Mouse (Mus musculus) heart, embryonic 12.5 days (tissue): ENCODE results near the gene Copg1. TPM values are rescaled to one million over a fixed set of nuclear protein-coding genes. Genes with fewer than 3 reads are reported as not detected.

ENCODE experiments used
- ATAC-seq: fragments of 200-750 bp; cut with Nextera tagmentation; 2 replicates; pipeline ENCODE4 v1.8.0; 2017; ENCODE audit warnings: moderate TSS enrichment, moderate library complexity; ENCODE audit not compliant: insufficient number of reproducible peaks, low FRiP score
- H3K27ac ChIP-seq: fragments of 300-500 bp; sonication (generic); 2 replicates; pipeline ENCODE4 v1.5.1; 2016; ENCODE audit warnings: mild to moderate bottlenecking, moderate library complexity; ENCODE audit not compliant: poor library complexity, severe bottlenecking
- H3K27me3 ChIP-seq: fragments of 300-500 bp; sonication (generic); replicated peaks from 2 replicates; pipeline ENCODE4 v1.6.1; 2016; ENCODE audit warnings: mild to moderate bottlenecking, moderate library complexity
- H3K36me3 ChIP-seq: fragments of 300-500 bp; sonication (generic); 2 replicates; pipeline ENCODE4 v1.6.1; 2016; ENCODE audit warnings: mild to moderate bottlenecking, moderate library complexity
- H3K4me1 ChIP-seq: fragments of 300-500 bp; sonication (generic); replicated peaks from 2 replicates; pipeline ENCODE4 v1.6.1; 2016; ENCODE audit warnings: mild to moderate bottlenecking
- H3K4me2 ChIP-seq: fragments of 300-500 bp; sonication (generic); 2 replicates; pipeline ENCODE4 v1.6.1; 2016; ENCODE audit warnings: mild to moderate bottlenecking, moderate library complexity
- H3K4me3 ChIP-seq: fragments of 300-500 bp; sonication (generic); 2 replicates; pipeline ENCODE4 v1.5.1; 2016; ENCODE audit warnings: mild to moderate bottlenecking
- H3K9ac ChIP-seq: fragments of 300-500 bp; sonication (generic); 2 replicates; pipeline ENCODE4 v1.6.1; 2016; ENCODE audit warnings: mild to moderate bottlenecking, moderate library complexity
- H3K9me3 ChIP-seq: fragments of 300-500 bp; sonication (generic); replicated peaks from 2 replicates; pipeline ENCODE4 v1.6.1; 2016; ENCODE audit warnings: mild to moderate bottlenecking, moderate library complexity
- WGBS: fragments of 180-500 bp; shearing (Covaris S2); methylation state at CpG from one replicate; pipeline ENCODE4 v1.1.7; 2016; 5-methylcytosine and 5-hydroxymethylcytosine counted together
- polyA plus RNA-seq: library from polyadenylated mRNA; unstranded; fragments of >200 nt; fragmentation: Nextera tagmentation; extraction: Ambion mirVana; gene quantifications from 2 replicates; pipeline ENCODE4 v1.2.1, GENCODE M21; 2016

Copg1 gene
- polyA plus RNA-seq, 1 experiment from 2014 or later, result 144 TPM

DNA sequence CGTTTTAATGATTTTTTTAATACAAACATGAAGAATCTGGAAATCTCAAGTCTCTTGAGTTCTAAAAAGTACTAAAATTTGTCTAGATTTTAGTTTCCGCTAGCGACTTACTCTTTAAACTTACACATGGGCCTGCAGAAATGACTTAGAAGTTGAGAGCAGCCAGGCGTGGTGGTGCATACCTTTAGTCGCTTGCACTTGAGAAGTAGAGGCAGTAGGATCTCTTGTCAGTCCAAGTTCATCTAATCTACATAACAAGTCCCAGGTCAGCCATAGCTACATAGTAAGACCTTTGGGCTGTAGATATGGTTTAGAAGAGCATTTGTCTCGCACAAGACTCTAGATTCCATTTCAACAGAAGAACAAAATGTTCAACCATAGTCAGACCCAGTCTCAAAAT lies 35.7 kb upstream of the Copg1 start:
- no peak overlapping the region for H3K27ac ChIP-seq
- no peaks in the 10 kb centered on the region for H3K9me3 ChIP-seq
- no peak overlapping the region for H3K9ac ChIP-seq
- H3K36me3 ChIP-seq, result peaks cover 8% of the 10 kb centered on the region
- H3K27me3 ChIP-seq, result peaks cover 3% of the 10 kb centered on the region; the same call in 1 of the 2 replicates
- 72% methylated on average over 6 of the region's 6 CpGs for WGBS
- no peak overlapping the region for H3K4me2 ChIP-seq
- no peak overlapping the region for H3K4me3 ChIP-seq
- ATAC-seq, result no peak
- H3K4me1 ChIP-seq, result peaks cover 14% of the 10 kb centered on the region

DNA sequence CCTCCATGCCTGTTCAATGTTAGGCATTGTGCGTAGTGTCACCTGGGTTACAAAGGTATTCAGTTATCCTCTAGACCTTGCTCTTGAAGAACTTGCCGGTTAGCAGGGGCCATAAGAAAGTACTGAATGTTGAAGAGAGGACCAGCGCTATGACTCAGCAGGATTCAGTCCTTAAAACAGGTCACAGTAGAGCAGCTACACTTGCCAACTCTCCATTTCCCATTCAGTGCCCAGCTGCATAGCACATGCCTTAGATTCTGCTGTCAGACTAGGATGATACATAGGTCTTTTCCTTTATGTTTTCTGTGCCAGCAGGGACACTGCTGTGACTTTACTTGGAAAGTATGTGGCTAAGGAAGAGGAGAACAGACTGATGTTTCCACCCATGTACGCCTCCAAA lies 34.2 kb upstream of the Copg1 start:
- ATAC-seq, result no peak
- Histone ChIP-seq H3K4me2 (no peak overlapping the region), H3K27ac (no peak overlapping the region), H3K4me3 (no peak overlapping the region), H3K9ac (no peak overlapping the region), H3K9me3 (no peaks in the 10 kb centered on the region), H3K36me3 (peaks cover 4% of the 10 kb centered on the region), H3K27me3 (peaks cover 5% of the 10 kb centered on the region; the same call in 1 of the 2 replicates), H3K4me1 (peaks cover 5% of the 10 kb centered on the region)
- 78% methylated on average over 4 of the region's 4 CpGs for WGBS

DNA sequence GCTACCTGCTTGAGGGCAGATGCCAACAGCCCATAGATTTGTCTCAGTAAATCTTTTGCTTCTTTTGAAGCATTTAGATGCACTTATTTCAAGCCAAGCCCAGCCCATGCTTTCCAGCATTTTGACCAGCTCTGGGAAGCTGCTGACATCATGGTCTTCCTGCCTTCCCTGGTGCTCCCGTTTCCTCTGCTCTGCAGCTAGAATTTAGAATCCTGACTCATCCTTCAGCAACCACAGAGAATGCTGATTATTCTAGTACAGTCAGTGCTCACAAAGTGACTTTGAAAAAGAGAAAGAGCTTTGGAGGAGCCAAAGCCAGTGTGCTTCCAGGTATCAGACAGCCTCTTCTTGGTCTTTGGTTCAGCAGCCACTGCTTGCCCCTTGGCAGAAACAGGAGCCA lies 30.5 kb upstream of the Copg1 start:
- ATAC-seq, result no peak
- WGBS, result 31% methylated on average over 1 of the region's 1 CpGs
- Histone ChIP-seq H3K4me1 (no peaks in the 10 kb centered on the region), H3K27ac (no peak overlapping the region), H3K9ac (no peak overlapping the region), H3K36me3 (no peaks in the 10 kb centered on the region), H3K4me3 (no peak overlapping the region), H3K9me3 (no peaks in the 10 kb centered on the region), H3K27me3 (peaks cover 5% of the 10 kb centered on the region; the same call in 1 of the 2 replicates), H3K4me2 (no peak overlapping the region)

DNA sequence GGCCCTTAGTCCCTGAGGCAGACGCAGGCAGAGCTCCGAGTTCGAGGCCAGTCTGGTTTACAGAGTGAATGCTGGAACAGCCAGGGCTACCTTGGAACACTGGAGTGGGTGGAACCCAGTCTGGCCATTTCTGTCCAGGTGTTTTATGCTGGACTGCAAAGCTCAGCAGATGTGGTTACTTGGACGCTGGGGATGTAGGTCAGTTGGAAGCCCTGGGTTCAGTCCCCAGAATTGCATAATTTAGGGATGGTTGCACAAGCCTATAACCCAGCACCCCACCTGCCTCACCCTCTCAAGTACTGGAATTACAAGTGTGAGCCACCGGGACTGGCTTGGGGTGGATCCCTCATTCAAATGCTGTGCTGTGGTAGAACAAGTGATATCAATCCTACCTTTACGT lies 21.4 kb upstream of the Copg1 start:
- no peak for ATAC-seq
- no peak overlapping the region for H3K27ac ChIP-seq
- 79% methylated on average over 6 of the region's 6 CpGs for WGBS
- H3K27me3 ChIP-seq, result no peaks in the 10 kb centered on the region
- H3K9me3 ChIP-seq, result no peaks in the 10 kb centered on the region
- no peaks in the 10 kb centered on the region for H3K36me3 ChIP-seq
- H3K4me2 ChIP-seq, result no peak overlapping the region
- H3K4me1 ChIP-seq, result peaks cover 6% of the 10 kb centered on the region; the same call in 1 of the 2 replicates
- no peak overlapping the region for H3K9ac ChIP-seq
- H3K4me3 ChIP-seq, result no peak overlapping the region

DNA sequence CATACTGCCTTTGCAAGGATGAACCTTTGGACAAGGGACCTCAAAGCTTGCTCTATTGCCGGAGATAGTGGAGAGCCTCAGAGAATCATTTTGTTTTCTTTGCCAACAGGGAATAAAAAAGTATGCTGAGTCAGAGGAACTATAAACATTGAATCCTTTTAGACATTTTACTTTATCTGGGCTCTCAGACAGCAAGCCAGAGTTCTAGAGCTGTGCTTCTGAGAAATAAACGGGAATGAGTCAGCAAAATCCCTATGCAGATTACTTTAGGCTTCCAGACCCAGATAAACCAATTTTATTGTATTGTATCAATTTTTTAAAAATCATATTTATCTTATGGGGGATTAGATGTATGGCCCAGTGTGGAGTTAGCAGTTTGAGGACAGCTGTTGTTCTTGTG lies 20.4 kb upstream of the Copg1 start:
- H3K9ac ChIP-seq, result no peak overlapping the region
- 59% methylated on average over 2 of the region's 2 CpGs for WGBS
- ATAC-seq, result no peak
- no peaks in the 10 kb centered on the region for H3K36me3 ChIP-seq
- no peak overlapping the region for H3K27ac ChIP-seq
- H3K4me2 ChIP-seq, result no peak overlapping the region
- no peak overlapping the region for H3K4me3 ChIP-seq
- peaks cover 6% of the 10 kb centered on the region; the same call in 1 of the 2 replicates for H3K4me1 ChIP-seq
- no peaks in the 10 kb centered on the region for H3K27me3 ChIP-seq
- no peaks in the 10 kb centered on the region for H3K9me3 ChIP-seq

DNA sequence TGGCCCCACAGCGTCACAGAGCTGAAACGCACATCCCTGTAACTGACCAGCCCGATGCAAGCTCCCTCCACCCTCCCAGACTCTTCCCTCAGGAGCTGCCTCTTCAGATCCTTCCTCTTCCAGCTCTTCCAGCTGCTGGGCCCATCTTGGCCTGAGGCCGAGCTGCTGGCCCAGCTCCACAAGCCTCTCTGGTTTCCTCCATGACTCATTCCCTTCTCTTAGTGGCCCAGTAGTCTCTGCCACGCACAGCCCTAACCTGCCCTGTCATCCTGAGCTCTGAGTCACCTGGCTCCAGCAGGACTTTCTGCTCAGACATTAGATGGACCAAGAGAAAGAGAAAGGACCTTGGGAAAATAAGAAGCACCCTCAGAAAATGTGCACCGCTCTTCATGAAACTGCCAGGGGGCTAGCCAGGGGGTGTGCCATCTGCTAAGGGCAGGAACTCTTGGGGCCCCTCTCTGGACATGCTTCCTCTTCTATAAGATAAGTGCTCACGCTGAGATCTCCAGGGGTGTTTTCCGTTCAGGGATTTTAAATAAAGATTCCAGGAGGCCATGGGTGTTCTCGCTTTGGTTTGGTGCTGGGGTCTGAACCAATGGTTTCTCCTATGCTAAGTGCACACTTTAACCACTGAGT lies 18.6 kb upstream of the Copg1 start:
- Histone ChIP-seq H3K27ac (peak overlapping the region; percentile 20; the same call in 1 of the 2 replicates), H3K4me2 (0 out of 2 replicates have a peak overlapping the region, but pooled peaks have one; percentile 15), H3K4me1 (peaks cover 6% of the 10 kb centered on the region), H3K4me3 (no peak overlapping the region), H3K36me3 (no peaks in the 10 kb centered on the region), H3K9me3 (no peaks in the 10 kb centered on the region), H3K9ac (no peak overlapping the region), H3K27me3 (no peaks in the 10 kb centered on the region)
- ATAC-seq, result peak; percentile 80
- 53% methylated on average over 9 of the region's 9 CpGs for WGBS

DNA sequence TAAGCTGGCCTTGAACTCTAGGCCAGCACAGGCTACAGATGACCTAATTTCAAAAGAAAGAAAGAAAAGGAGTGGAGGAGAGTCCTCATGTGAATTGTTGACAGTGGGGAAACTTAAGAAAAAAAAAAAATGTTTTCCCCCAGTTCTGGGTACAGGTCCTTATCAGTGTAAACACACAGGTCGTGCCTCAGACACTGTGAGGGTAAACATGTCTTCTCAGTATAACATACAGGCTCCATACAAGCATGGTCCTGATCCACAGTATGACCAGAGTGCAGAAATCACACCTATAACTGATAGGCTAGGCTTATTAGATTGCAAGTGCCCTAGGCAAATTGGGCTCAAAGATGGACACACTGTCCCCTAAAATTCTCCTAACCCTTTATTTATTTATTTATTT lies 17.2 kb upstream of the Copg1 start:
- Histone ChIP-seq H3K27ac (no peak overlapping the region), H3K4me1 (peaks cover 6% of the 10 kb centered on the region), H3K4me2 (no peak overlapping the region), H3K27me3 (no peaks in the 10 kb centered on the region), H3K4me3 (no peak overlapping the region), H3K36me3 (no peaks in the 10 kb centered on the region), H3K9ac (no peak overlapping the region), H3K9me3 (no peaks in the 10 kb centered on the region)
- peak; percentile 73; the same call in 1 of the 2 replicates for ATAC-seq
- WGBS, result 52% methylated on average over 1 of the region's 1 CpGs

DNA sequence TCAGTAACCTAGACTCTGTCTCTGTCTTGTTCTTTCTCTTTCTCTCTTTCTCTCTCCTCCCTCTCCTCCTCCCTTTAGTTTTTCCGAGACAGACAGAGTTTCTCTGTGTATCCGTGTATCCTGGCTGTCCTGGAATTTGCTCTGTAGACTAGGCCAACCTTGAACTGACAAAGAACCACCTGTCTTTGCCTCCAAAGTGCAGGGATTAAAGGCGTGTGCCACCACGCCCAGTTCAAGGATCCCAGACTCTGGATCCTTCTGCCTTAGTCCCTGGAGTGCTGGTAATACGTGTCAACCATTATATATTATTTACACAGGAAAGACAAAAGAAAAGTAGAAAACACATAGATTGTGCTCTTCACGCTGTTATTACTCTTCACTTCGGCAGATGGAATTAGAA lies 16.4 kb upstream of the Copg1 start:
- WGBS, result 85% methylated on average over 7 of the region's 7 CpGs
- Histone ChIP-seq H3K9me3 (no peaks in the 10 kb centered on the region), H3K9ac (no peak overlapping the region), H3K27me3 (no peaks in the 10 kb centered on the region), H3K27ac (no peak overlapping the region), H3K4me3 (no peak overlapping the region), H3K4me1 (peaks cover 8% of the 10 kb centered on the region), H3K36me3 (no peaks in the 10 kb centered on the region), H3K4me2 (no peak overlapping the region)
- ATAC-seq, result no peak

DNA sequence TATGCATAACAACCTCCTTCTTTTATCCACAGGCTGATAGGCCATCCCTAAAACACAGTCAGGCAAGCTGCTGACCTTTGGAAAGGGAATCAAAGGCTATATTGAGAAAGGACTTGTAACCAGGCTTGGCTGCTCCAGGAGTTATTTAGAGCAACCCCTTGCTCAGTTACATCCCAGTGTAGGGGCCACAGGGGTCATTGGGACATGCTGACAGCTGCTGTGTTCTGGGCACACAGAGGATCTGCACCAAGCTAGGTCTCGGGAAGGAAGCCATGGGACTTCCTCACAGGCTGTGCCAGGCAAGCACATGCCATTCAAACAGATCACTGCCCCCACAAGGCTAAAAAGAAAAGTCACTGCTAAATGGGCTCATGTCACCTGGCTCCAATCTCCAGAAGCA lies 14.5 kb upstream of the Copg1 start:
- Histone ChIP-seq H3K27ac (no peak overlapping the region), H3K27me3 (no peaks in the 10 kb centered on the region), H3K4me1 (peaks cover 10% of the 10 kb centered on the region), H3K9ac (no peak overlapping the region), H3K9me3 (no peaks in the 10 kb centered on the region), H3K4me2 (no peak overlapping the region), H3K36me3 (no peaks in the 10 kb centered on the region), H3K4me3 (no peak overlapping the region)
- WGBS, result 16% methylated on average over 1 of the region's 1 CpGs
- ATAC-seq, result no peak

DNA sequence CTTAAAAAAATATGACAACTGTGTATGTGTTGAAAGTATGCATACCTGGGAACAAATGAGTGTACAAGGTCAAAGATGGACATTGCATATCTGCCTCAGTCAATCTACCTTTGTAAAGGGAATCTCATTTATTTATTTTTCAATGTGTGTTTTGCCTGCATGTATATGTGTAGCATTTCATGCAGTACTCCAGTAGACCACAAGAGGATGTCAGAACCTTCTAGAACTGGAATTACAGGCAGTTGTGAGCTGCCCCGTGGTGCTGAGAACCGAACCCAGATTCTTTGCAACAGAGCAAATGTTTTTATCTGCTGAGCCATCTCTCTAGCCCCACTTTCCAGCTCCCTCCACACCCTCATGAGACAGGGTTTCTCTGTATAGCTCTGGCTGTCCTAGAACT lies 13.7 kb upstream of the Copg1 start:
- no peak overlapping the region for H3K27ac ChIP-seq
- no peaks in the 10 kb centered on the region for H3K36me3 ChIP-seq
- WGBS, result 68% methylated on average over 2 of the region's 2 CpGs
- no peak for ATAC-seq
- H3K4me3 ChIP-seq, result no peak overlapping the region
- H3K4me1 ChIP-seq, result peaks cover 7% of the 10 kb centered on the region
- H3K9ac ChIP-seq, result no peak overlapping the region
- H3K9me3 ChIP-seq, result no peaks in the 10 kb centered on the region
- H3K27me3 ChIP-seq, result no peaks in the 10 kb centered on the region
- no peak overlapping the region for H3K4me2 ChIP-seq

DNA sequence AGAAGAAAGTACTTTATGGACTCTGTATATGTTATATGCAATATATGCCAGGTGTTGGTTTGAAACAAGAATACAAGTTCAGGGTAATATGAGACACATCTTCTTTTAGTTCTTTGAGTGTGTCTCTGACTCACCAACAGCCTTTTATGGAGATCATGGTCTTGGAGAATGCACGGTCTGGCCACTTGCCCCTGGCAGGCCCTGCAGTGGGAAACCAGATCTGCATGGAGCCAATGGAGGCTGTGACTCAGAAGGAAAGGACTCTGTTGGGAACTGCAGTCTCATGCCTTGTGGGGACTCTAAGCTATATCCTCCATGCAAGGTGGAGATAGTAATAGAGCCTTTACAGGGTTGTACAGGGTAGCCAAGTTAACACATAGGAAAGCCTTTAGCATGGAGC lies 12.5 kb upstream of the Copg1 start:
- Histone ChIP-seq H3K4me3 (no peak overlapping the region), H3K4me1 (peaks cover 3% of the 10 kb centered on the region; the same call in 1 of the 2 replicates), H3K27me3 (0 out of 2 replicates have a peak, but pooled peaks cover 6% of the 10 kb centered on the region), H3K4me2 (no peak overlapping the region), H3K9me3 (no peaks in the 10 kb centered on the region), H3K9ac (no peak overlapping the region), H3K36me3 (no peaks in the 10 kb centered on the region), H3K27ac (no peak overlapping the region)
- 65% methylated on average over 1 of the region's 1 CpGs for WGBS
- ATAC-seq, result no peak

DNA sequence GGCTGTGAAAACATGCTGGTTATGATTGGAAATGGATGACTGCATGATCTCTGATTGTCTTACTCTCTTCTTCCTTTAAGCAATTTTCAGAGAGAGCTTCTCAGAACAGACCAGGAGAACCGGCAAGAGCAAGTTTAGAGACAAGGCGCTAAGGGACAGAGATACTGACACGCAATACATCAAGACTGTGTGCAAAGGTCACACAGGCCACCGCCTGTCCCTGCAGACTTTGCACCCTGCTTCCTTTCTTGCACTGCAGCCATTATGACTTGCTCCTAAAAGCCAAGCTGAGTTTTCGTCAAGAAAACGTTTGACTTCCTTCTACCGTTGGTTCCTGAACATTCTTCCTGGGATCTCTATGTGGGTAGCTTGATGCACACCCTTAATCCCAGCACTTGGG lies 12.1 kb upstream of the Copg1 start:
- WGBS, result 82% methylated on average over 7 of the region's 7 CpGs
- H3K27me3 ChIP-seq, result 0 out of 2 replicates have a peak, but pooled peaks cover 11% of the 10 kb centered on the region
- H3K4me1 ChIP-seq, result peaks cover 3% of the 10 kb centered on the region; the same call in 1 of the 2 replicates
- H3K27ac ChIP-seq, result no peak overlapping the region
- no peak for ATAC-seq
- H3K9me3 ChIP-seq, result no peaks in the 10 kb centered on the region
- no peak overlapping the region for H3K4me2 ChIP-seq
- H3K9ac ChIP-seq, result no peak overlapping the region
- H3K4me3 ChIP-seq, result no peak overlapping the region
- H3K36me3 ChIP-seq, result no peaks in the 10 kb centered on the region
